Mouse (Mus musculus): ENCODE data around the gene Llcfc1.

DNA sequence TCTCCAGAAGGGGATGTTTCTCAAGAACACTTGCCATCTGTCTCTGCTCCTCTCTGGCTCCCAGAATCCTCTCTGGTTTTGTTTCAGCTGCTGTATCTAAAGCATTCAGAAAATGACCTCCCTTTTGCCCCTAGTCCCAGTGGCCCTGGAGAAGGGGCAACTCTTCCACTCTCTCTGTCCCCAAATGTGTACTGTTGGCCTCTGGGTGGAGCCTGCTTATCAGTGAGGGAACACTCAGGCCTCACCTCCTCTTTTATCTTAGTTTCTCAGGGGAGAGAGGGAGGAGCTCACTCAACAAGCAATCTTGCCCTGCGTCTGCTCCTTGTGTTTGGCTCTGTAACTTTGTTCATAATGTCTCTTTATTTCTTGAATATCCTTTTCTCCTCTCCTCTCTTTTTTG lies 19.9 kb downstream of the Llcfc1 start, which contains the start of gene Kel:
- TF ChIP-seq CTCF (IDR thresholded peaks at IDR 0.05; ENCODE audit: borderline replicate concordance, extremely low read depth, insufficient read depth, insufficient read length) (no peak), POLR2A (IDR thresholded peaks at IDR 0.05; ENCODE audit: borderline replicate concordance, extremely low read depth, insufficient read depth, insufficient read length, poor library complexity, severe bottlenecking) (no peak)

All from brain, embryonic 14.5 days (tissue).